Mouse (Mus musculus): ENCODE results near the gene Ntn3.

Ntn3 gene

DNA sequence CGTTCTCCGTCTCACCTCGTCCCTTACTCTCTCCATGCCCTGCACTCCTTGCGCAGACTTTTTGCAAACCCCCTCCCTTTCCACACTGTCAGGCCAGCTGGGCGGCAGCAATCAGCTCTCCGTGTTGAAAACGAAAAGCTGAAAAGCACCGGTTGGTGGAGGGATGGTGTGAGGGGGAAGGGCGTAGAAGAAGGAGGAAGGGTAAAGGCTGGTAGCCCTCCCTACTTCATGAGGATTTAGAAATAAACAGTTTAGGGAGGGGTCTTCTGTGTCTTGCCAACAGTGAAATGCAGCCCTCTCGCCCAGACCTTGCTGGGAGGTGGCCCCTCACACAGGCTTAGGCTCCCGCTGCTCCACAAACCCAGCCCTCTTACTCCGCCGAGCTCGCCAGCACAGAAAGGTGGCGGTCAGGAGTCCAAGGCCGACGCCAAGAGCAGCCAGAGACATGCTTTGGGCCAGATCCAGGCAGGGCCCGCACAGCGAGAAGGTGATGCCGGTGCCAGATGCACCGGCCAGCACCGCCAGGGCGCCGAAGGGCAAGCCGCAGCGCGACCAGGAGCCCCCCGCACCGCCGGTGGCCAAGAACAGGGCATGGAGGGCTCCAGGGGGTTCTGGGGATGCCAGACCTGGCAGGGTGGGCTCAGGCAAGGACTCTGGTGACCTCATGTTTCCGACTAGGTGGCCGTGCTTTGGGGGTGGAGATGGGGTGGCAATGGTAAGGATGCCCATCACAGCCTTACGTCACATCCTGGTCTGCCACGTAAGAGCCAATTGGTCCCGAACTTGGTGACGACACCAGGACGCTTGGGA is 2.5 kb upstream of the Ntn3 start:
- DNase-seq (ENCODE audit: low read depth, low spot score): peak; percentile 52

DNA sequence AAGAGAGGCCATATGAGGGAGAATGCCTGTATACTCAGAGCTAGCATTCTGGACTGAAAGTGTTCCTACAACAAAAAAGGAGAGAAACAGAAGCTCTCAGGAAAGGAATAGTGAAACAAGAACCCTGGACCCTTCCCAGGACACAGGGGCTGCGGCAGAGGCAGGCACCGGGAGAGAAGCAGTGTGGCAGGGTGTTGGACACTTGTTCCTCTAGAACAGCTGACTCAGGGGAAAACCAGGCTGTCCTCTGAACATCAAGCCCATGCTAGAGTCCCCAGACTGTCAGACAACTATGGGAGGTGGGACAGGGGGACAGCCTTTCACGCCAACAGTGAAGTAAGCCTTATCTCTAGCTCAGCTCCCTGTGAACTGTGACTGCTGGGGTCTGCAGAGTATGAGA is 1.3 kb upstream of the Ntn3 start:
- DNase-seq (ENCODE audit: low read depth, low spot score): no peak

DNA sequence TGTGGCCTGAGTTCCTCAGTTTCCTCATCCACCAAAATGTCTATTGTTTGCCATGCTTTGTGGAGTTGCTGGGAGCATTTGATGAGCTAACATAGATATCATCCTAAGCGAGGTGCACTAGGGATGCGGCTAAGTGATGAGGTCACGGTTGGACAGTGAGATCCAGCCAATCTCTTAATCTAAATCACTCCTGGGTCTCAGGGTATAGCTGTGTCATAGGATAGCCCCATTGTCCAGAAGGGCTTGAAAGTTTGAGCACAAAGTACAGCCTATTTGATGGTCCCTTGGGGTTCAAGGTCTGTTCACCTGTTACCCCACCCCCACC is 547 bp upstream of the Ntn3 start:
- no peak for DNase-seq (ENCODE audit: low read depth, low spot score)

DNA sequence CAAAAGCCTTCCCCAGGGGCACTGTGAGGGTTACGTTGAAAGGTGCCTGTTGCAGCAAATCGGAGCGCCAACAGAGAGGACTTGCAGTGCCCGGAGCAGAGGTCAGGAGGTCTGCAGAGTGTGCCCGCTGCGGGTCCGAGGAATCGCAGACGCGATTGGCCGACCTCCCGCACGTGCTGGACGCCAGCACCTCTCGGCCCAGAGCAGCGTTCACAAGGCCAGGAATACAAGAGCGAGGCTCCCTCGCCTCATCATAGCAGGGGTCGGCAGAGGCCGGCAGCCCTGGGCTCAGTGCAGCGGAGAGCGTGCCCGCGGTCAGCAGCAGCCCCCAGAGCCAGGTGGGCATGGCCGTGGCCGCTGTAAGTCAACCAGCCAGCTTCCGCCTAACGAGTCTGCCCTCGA is 689 bp downstream of the Ntn3 start:
- DNase-seq (ENCODE audit: low read depth, low spot score): peak; percentile 37

DNA sequence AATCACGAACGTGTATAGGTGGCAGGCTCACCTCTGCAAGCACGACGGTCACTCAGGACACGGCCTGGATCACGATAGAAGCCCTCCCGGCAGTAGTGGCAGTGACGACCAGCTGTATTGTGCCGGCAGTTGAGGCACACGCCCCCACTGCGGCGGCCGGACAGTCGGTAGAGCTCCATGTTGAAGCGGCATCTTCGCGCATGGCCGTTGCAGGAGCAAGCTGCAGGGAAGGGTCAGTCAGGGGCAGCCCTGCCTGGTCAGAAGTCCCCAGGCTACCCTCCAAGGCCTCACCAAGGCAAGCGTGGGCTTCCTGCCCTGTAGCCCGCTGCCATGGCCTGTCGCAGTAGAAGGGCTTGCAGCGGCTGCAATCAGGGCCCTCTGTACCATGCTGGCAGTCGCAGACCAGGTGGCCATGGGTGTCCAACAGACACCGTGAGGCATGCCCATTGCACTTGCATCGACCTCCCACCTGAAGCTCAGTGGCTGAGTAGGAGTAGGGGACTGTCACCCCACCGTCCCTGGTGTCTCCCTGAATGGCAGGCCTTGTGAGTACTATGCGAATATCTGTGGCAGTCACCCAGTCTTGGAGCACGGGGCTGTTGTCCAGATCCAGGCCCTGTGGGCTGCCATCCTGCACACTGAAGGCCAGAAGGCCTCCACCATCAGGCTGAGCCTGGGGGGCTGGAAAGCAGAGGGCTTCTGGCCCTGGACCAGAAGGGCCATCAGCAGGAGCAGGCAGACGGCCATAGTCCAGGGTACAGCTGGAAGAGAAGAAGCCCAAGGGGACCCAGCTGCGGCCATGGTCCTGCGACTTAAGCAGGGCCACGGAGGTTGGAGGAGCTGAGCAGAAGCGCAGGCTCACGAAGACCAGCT is 1.3 kb downstream of the Ntn3 start:
- no peak for DNase-seq (ENCODE audit: low read depth, low spot score)

DNA sequence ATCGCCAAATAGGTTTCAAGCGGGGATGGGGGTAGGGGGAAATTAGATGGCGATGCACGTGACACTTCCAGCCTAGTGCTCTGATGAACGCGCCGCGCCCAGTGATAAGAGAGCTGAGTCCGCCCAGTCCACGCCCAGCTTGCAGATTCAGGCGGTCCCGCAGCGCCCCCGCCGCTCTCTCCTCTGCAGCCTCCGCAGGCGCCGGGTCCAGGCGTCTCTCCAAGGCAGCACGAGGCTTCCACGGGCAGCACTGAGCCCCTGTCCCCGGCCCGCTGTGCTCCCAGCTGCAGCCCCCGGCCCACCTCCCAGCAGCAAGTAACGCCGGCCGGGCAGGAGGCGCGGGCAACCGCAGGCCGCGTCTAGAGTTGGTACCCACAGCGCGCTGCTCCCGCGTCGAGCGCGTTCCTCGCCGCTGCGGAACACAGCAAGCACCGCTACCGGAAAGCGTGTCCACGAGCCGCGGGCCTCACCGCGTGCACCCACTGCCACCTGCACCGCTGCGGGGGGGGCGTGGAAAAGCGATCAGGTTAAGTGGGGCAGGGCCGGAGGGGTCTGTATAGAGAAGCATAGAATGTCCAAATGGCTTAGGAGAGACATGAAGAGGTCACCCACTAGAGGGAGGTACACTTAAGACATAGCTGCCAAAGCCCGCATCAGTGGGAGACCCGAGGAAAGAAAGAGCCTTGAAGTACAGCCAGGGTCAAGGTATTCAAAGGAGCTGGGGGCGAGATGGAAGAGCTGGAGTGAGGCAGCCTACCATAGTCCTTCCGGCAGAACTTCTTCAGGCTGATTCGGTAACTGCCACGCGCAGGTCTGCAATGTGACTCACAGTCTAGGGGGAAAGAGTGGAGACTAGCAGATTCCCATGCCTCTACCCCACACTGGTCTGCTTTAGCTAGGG is 2.6 kb downstream of the Ntn3 start:
- DNase-seq (ENCODE audit: low read depth, low spot score): peak; percentile 76

DNA sequence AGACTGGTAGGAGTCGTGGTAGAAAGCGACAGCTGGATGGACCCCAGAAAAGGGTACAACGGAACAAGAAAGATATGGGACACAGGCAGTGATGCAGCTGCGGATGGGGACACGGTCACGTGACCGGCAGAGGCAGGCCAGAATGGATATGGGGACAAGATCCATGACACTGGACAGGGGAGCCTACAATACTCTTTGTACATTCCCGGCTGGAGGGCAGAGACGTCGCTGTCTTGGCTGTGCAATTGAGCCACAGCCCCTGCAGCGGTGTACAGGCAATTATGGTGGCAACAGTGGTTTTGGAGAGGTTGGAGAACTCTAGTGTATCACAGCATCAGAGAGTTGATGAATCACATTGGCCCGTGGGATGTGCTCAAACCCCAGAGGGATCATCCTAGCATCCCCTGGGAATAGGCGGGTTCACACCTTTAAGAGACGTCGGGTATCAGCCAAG is 3.4 kb downstream of the Ntn3 start:
- DNase-seq (ENCODE audit: low read depth, low spot score): peak; percentile 48

DNA sequence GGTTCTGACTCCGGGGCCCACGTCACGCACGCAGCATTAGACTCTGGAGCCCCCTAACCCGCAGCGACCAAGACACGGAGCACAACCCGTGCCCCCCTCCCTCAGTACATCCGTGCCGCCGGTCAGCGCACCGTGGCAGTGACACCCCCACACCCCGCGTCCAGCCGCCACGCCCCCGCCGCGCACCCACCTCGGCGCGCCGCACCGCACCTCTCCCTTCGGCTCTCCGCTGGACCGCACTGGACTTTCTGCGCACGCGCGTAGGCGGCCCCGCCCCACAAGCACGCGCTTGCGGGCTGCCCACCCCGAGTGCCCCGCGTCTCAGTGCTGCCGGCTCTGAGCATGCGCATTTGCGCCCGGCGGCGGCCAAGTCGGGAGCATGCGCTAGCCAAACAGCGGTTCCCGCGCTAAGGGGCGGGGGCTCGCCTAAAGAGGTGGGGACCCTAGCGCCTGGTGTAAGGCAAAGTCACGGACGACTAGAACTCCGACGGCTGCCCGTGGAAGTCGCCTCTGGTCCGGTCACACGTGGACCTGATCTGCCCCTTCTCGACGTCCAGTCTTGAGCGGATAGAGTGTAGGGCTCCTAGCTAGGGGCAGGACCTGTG is 3.9 kb downstream of the Ntn3 start, which contains the start of gene Tbc1d24:
Gene Tbc1d24, minus strand, starts transcription at position 279 of the 605 bp plus-strand sequence.
- DNase-seq (ENCODE audit: low read depth, low spot score): peak; percentile 97

DNA sequence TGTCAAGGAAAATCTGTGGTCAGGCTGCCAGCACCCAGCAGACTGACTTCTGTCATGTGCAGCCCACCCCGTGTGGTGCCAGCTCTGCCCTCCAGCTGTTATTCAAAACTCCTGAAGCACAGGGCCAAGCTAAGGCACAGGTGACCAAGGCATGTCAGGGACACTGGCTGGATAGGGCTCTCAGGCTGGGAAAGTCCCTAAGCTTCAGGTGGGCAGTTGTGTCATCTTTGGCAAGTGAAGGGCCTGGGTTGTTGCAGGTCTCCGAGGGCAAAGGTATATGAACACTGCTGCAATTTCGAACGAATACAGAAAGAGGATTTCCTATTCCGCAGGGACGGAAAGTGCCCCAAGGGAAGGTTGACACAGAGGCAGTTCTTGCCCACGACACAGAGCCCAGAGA is 4.5 kb downstream of the Ntn3 start:
- no peak for DNase-seq (ENCODE audit: low read depth, low spot score)

DNA sequence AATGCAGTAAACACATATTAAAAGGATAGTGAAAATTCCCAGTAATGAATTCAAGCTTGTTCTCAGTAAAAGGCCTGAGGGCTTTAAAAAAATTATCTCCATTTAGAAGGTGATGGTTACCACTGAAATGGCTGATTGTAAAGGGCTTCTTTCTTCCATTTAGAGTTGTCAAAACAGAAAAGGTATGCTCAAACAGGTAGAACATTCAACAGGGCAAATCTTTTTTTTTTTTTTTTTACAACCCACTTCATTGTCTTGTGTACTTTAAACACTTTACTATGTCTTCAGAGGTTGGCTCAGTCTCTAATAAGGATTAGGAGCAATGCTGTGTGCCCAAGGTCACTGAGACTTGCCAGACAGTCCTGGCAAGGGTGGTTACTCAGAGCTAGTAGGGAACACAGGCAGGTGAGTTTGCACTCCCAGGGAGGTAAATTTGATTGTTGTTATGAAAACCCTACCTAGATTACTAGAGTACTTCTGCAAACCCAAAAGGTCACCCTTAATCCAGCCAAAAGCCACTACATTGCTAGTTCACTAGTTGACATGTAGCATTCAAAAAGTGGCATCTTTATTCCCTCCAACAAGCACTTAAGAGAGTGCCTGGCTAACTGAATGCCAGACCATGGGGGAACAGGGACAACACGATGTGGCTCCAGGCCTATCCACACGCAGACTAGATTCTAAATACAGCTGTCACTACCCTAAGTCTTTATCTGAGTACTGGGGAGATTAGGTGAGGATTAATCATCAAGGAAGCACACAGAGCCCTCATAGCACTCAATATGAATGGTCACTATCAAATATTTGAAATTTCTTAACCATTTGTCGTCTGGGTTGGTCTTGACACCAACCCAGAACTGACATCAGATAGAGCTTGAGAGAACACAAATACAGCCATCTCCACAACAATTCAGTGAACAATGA is 5.5 kb downstream of the Ntn3 start:
- no peak for DNase-seq (ENCODE audit: low read depth, low spot score)

DNA sequence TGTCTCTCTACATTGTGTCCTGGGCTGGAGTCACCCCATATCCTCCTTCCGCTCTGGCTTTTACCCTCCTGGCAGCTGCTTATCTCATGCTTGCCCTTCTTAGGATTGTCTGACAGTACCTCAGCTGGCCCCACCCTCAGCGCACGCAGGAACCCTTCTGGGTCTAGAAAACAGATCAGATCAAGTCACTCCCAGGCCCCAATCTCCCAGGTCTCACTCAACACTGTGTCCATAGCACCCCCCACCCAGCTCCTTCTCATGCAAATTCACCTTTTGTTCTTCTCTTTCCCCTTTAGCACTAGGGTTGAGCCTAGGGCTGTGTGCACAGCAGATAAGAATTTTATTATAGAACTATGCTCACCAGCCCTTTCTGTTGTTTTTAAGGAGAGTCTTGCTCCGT is 6.3 kb downstream of the Ntn3 start:
- DNase-seq (ENCODE audit: low read depth, low spot score): peak; percentile 83

DNA sequence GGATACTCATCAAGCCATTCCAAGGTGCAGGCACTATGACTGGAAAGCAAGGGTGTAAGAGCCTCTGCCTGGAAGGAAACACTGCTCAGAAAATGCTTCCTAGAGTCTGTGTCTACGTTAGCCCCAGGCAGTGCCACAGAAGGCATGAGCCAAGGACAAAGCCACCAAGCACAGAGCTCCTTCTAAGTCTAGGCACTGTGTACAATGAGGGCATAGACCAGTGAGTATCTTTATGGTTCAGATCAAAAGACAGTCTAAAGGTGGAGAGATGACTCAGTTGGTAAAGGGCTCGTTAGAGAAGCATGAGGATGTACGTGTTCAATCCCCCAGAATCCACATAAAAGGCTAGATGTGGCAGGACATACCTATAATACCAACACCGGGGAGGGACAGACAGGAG is 8.2 kb downstream of the Ntn3 start:
- no peak for DNase-seq (ENCODE audit: low read depth, low spot score)

DNA sequence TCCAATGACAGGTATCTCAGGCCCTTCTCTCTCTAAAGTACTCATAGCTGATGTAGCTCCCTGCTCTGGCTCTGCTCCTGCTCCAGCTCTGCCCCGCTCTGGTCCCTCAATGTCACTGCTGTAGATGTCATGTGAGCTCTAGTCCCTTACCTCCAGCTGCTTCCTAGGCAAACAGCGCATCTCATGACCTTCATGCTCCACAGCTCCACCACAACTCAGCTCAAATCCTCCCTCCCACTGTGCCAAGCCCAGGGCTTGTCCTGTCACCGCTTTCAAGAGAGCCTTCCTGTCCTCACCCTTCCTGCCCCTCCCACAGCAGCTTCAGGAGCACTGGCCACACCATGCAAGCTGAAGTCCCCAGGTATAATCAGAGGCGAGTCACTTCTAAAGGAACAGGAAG is 9.6 kb downstream of the Ntn3 start:
- peak; percentile 81 for DNase-seq (ENCODE audit: low read depth, low spot score)

DNA sequence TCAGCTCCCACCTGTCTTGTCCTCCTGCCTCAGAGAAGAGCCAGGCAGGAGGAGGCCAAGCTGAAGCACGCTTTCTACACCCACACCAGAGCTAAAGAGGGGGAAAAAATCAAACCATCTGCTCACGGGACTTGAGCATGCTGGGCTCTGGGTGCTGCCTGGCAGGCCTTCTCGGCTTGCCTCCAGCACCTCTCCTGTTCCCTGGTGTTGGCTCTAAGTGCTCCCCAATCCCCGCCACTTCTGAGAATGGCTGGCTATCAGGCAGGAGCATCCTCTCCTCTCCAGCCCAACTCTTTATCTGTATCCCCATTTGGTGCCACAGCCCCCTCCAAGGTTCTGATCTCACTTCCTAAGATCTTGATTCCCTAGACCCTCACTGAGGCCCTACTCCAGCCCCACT is 10.1 kb downstream of the Ntn3 start:
- DNase-seq (ENCODE audit: low read depth, low spot score): no peak

DNA sequence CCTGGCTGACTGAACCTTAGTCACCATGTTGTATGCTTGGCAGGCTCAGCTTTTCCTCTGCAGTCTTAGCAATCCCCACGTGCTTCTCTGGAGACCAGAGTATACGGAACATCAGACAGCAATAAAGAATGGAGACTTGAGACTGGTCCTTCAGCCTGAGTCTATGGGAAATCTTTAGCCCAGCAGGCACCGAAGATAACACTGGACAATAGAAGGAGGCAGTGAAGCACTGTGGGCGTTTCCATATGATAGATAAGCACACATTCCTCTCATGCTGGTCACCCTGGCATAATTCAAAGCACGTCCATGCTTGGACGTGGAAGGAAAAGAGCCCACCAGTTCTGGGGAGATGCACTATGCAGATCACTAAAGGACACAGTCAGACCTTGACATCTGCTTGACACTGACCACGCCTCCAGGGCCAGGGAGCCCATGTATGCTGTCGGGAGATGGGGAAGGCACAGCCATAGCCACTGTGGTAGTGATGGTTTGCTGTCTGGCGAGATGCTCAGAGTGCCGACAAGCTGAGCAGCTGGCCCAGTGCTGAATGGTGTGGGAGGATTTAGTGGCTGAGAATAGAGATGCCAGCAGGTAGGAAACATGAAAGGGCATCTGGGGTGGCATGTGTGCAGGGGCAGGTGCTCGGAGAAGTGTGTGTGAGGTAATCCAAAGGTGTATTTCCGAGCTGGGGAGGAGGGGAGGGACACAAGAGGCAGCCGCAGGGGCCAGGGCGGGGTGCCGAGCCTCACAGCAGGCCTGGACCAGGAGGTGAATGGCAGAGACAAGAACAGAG is 12.1 kb downstream of the Ntn3 start:
- no peak for DNase-seq (ENCODE audit: low read depth, low spot score)

DNA sequence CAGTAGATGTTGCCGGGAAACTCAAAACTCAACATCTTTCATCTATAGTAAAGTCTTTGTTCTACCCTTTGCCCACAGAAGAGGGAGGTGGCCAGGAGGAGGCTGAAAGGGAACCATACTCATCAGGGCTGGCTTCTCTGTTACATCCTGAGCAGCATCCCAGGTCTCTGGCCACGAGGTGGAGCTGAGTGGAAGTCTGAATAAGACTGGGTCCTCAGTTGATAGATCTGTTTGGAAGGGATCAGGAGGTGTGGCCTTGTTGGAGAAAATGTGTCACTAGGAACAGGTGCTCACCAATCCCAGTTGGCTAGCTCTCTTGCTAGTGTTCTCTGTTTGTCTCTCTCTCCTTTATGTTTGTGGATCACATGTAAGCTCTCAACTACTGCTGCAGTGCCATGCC is 14.0 kb downstream of the Ntn3 start:
- DNase-seq (ENCODE audit: low read depth, low spot score): peak; percentile 40

DNA sequence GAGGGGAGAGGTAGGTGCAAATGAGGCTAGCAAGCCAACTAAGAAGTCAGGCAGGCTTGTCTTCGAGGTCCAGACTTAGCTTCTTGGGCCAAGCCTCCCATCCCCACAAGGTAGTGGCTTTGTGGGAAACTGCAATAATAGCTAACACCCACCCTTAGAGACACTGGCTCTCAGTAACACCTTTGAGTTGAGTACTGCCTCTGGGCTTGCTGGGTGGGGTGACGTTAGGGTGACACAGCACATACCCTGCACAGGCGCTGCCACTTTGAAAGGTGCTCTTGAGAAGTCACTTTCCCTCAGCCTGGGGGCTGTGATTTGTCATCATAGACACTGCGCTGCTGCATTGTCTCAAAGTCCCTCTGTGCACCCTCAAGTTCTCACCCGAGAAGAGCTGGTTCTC is 15.6 kb downstream of the Ntn3 start:
- DNase-seq (ENCODE audit: low read depth, low spot score): peak; percentile 51

DNA sequence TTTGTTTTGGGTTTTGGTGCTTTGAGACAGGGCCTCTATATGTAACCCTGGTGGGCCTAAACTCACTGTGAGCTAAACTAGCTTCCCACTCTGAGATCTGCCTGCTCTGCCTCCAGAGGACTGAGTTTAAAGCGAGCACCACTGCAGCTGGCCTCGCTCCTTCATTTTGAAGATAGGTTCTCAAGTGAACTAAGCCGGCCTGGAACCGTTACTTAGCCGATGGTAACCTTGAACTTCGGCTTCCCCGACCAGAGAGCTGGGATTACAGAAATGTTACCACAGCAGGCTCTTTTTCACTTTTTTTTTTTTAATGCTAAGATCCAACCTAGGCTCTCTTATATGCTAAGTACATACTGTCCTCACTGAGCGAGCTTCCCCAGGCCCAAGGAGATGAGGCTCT is 16.1 kb downstream of the Ntn3 start:
- peak; percentile 30 for DNase-seq (ENCODE audit: low read depth, low spot score)

DNA sequence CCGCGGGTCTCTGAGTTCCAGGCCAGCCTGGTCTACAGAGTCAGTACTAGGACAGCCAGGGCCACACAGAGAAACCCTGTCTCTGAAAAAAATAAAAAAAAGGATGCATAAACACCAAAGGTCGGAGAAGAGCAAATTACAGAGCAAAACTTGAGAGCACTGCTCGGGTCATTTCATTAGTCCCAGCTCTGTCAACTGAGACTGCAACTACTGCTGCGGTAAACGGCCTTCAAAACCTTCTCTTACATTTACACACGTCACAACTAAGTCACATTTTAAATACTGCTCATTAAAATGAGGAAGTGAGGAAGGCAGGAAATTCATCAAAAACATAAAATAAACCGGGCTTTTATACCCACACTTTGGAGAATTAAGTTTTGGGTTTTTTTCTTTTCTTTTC is 16.5 kb downstream of the Ntn3 start:
- no peak for DNase-seq (ENCODE audit: low read depth, low spot score)

DNA sequence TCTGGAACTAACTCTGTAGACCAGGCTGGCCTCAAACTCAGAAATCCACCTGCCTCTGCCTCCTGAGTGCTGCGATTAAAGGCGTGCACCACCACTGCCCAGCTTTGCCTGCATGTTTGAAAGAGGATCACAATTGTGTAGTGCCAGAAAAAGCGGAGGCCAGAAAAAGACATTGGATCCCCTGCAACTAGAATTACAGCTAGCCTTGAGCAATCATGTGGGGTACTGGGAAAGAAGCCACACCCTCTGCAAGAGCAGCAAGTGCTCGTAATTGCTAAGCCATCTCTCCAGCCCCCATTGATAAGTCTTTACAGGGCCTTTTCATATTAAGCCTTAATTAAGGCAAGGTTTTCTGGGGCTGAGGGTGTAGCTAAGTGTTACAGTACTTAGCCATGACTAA is 17.9 kb downstream of the Ntn3 start:
- no peak for DNase-seq (ENCODE audit: low read depth, low spot score)

All from ZHBTc4 (cell line).